Mouse (Mus musculus) neural tube, embryonic 11.5 days (tissue): ENCODE measurements around the gene Rbfox1. TPM values are rescaled to one million over a fixed set of nuclear protein-coding genes. Genes with fewer than 3 reads are reported as not detected.

Experiments used
- ATAC-seq: fragments of 200-750 bp; cut with Nextera tagmentation; 2 replicates; pipeline ENCODE4 v1.8.0; 2017; ENCODE audit warnings: moderate number of reproducible peaks, mild to moderate bottlenecking, moderate TSS enrichment, moderate library complexity; ENCODE audit not compliant: insufficient read depth, low FRiP score, low TSS enrichment
- DNase-seq: peaks from one replicate; pipeline ENCODE4 v3.0.0-alpha.2; 2015; ENCODE audit warnings: low spot score
- H3K27ac ChIP-seq: fragments of 300-500 bp; sonication (generic); 2 replicates; pipeline ENCODE4 v1.5.1; 2014; ENCODE audit warnings: low read depth, mild to moderate bottlenecking, low read length
- H3K27me3 ChIP-seq: fragments of 300-500 bp; sonication (generic); 2 replicates; pipeline ENCODE4 v1.6.1; 2014; ENCODE audit warnings: mild to moderate bottlenecking, low read length, mixed read lengths; ENCODE audit not compliant: control insufficient read depth, insufficient read depth
- H3K36me3 ChIP-seq: fragments of 300-500 bp; sonication (generic); 2 replicates; pipeline ENCODE4 v1.6.1; 2014; ENCODE audit warnings: mild to moderate bottlenecking, low read length, moderate library complexity, mixed read lengths; ENCODE audit not compliant: control insufficient read depth, insufficient read depth
- H3K4me1 ChIP-seq: fragments of 300-500 bp; sonication (generic); 2 replicates; pipeline ENCODE4 v1.6.1; 2014; ENCODE audit warnings: low read length, mixed read lengths; ENCODE audit not compliant: control insufficient read depth, insufficient read depth
- H3K4me2 ChIP-seq: fragments of 300-500 bp; sonication (generic); 2 replicates; pipeline ENCODE4 v1.6.1; 2014; ENCODE audit warnings: low read depth, mild to moderate bottlenecking, moderate library complexity
- H3K4me3 ChIP-seq: fragments of 300-500 bp; sonication (generic); 2 replicates; pipeline ENCODE4 v1.5.1; 2014; ENCODE audit warnings: low read depth, low read length
- H3K9ac ChIP-seq: fragments of 300-500 bp; sonication (generic); 2 replicates; pipeline ENCODE4 v1.6.1; 2014; ENCODE audit warnings: mild to moderate bottlenecking, low read length
- H3K9me3 ChIP-seq: fragments of 300-500 bp; sonication (generic); 2 replicates; pipeline ENCODE4 v1.6.1; 2016; ENCODE audit warnings: low read length; ENCODE audit not compliant: control insufficient read depth
- WGBS: fragments of 180-500 bp; shearing (Covaris S2); extraction: QIAGEN DNeasy Blood & Tissue Kit; methylation state at CpG from one replicate; pipeline ENCODE4 v1.1.7; 2014; 5-methylcytosine and 5-hydroxymethylcytosine counted together
- polyA plus RNA-seq: library from polyadenylated mRNA; unstranded; fragments of >200 nt; fragmentation: Nextera tagmentation; extraction: Ambion mirVana; gene quantifications from 2 replicates; pipeline ENCODE4 v1.2.1, GENCODE M21; 2014

The Rbfox1 gene
- polyA plus RNA-seq, 1 experiment from 2014 or later: 32.9 TPM

DNA sequence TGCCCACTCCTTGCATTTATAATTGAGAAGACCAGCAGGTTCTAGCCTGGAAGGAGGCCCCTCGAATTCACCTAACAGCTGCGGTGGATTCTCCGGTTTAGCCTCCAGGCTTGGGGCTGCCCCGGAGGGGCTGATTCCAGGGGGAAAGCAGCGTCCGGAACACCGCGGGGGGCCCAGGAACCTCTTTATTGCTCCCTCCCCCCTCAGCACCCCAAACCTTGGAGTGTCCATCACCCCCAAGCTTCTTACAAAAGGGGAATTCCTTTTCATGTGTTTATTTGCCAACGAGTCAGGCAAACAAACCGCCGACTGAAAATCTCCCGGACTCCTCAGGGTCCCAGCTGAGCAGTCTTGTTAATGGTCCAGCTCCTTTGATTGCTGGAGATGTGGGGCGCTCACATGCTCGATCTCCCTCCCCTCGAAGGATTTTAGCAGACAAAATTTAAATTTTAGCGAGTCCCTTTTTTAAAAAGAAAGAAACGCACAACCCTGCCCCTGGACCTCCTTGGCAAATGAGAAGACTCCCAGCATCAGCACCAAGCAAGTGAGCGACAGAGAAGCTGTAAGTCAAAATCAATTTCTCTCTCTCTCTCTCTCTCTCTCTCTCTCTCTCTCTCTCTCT, 1153.6 kb downstream of the Rbfox1 start:
- Histone ChIP-seq H3K9ac (peak overlapping the region; percentile 61), H3K4me1 (no peaks in the 10 kb centered on the region; the same call in 1 of the 2 replicates), H3K4me2 (peak overlapping the region; percentile 53), H3K27ac (no peak overlapping the region), H3K9me3 (no peaks in the 10 kb centered on the region), H3K4me3 (peak overlapping the region; percentile 30), H3K36me3 (no peaks in the 10 kb centered on the region), H3K27me3 (peaks cover 10% of the 10 kb centered on the region; the same call in 1 of the 2 replicates)
- under 1% methylated on average over 18 of the region's 18 CpGs for WGBS
- peak; percentile 63 for DNase-seq
- ATAC-seq: 0 out of 2 replicates have a peak, but pooled peaks have one; percentile 48

DNA sequence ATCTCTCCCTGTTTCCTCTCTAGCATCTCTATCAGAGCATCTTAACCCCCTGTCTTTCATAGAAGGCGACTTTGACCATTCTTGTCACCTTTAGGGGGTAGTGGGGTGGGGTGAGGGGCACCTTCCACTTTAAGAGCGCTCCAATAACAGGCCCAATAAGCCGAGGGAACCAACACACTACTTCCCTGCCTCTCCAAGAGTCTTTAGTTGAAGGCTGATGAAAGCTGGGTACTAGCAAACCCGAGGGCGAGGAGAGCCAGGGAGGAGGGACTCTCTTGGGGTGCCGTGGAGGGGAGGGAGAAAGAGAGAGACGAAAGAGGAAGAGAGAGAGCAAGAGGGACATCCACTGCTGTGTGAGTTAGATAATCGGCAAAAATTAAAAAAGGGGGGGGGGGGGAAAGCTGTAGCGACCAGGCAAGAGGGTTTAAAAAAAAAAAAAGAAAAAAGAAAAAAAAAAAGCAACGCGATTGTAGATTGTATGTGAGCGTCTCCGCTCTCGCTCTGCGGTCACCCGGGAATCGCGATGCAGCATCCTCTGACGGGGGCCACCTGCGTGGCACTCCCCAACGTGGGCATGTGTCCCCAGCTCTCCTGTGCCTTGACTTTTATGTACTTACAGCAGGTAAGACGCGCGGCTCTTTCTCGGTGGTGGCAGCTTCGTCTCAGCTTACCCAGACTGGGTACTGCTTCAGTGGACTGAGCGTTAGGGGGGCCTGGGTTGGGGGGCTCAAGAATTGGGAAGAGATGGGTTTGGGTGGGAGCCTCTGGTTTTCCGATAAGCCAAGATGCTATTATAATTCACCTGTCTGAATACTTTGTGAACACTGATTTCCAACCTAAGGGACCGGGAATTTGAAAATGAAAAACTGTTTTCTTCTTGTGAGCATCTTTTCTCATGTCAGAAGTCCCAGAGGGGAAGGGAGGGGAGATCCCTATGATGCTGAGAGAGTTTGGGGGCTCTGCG, 1154.5 kb downstream of the Rbfox1 start:
- Histone ChIP-seq H3K9ac (peak overlapping the region; percentile 57), H3K4me2 (peak overlapping the region; percentile 53), H3K27me3 (peaks cover 10% of the 10 kb centered on the region; the same call in 1 of the 2 replicates), H3K9me3 (no peaks in the 10 kb centered on the region), H3K4me1 (no peaks in the 10 kb centered on the region; the same call in 1 of the 2 replicates), H3K4me3 (peak overlapping the region; percentile 30), H3K36me3 (no peaks in the 10 kb centered on the region), H3K27ac (peak overlapping the region; percentile 56; the same call in 1 of the 2 replicates)
- DNase-seq (peak; percentile 53), ATAC-seq (no peak)
- 3% methylated on average over 29 of the region's 30 CpGs for WGBS

DNA sequence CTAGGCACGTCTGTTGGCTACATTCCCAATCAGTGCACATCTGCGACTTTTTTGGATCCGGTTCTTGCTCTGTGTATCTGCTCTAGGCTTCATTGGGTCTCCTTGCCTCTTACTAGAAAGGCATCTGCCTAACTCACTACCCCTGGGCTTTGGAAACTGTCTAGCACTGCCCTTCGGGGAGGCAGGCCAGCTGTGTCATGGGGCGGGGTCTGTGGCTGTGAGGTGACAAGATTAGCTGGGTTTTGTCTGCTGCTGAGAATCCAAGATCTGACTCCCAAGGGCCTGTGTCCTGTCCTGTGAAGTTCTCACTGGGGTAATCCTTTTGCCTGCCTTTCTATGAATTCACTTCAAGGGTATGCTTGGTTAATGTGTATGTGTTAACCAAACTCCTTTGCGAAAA, 1155.5 kb downstream of the Rbfox1 start:
- peaks cover 10% of the 10 kb centered on the region; the same call in 1 of the 2 replicates for H3K27me3 ChIP-seq
- peak; percentile 21 for DNase-seq
- H3K27ac ChIP-seq: peak overlapping the region; percentile 34; the same call in 1 of the 2 replicates
- ATAC-seq: no peak
- peak overlapping the region; percentile 53 for H3K4me2 ChIP-seq
- peak overlapping the region; percentile 30; the same call in 1 of the 2 replicates for H3K4me3 ChIP-seq
- no peaks in the 10 kb centered on the region for H3K36me3 ChIP-seq
- no peaks in the 10 kb centered on the region; the same call in 1 of the 2 replicates for H3K4me1 ChIP-seq
- WGBS: 22% methylated on average over 6 of the region's 6 CpGs
- H3K9ac ChIP-seq: peak overlapping the region; percentile 44
- H3K9me3 ChIP-seq: no peaks in the 10 kb centered on the region

DNA sequence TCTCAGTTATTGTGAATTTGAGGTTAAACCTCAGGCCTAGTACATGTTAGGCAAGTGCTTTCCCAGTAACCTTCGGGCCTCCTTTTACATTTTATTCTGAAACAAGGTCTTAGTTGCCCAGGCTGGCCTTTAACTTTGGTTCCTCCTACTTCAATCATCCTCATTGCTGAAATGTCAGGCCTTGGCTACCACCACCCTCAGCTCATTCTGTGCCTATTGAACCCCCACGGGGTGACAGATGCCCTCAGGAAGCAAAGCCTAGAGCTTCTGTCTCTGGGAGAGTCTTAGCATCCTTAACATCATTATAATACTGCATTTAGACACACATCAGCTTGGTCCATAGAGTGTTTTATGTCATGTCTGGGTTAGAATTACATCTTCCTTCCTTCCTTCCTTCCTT, 1162.3 kb downstream of the Rbfox1 start:
- DNase-seq: no peak
- no peaks in the 10 kb centered on the region for H3K36me3 ChIP-seq
- H3K27ac ChIP-seq: no peak overlapping the region
- no peaks in the 10 kb centered on the region for H3K27me3 ChIP-seq
- no peak overlapping the region for H3K4me3 ChIP-seq
- peaks cover 15% of the 10 kb centered on the region for H3K4me1 ChIP-seq
- H3K9ac ChIP-seq: no peak overlapping the region
- 67% methylated on average over 2 of the region's 2 CpGs for WGBS
- H3K9me3 ChIP-seq: no peaks in the 10 kb centered on the region
- ATAC-seq: no peak
- no peak overlapping the region for H3K4me2 ChIP-seq

DNA sequence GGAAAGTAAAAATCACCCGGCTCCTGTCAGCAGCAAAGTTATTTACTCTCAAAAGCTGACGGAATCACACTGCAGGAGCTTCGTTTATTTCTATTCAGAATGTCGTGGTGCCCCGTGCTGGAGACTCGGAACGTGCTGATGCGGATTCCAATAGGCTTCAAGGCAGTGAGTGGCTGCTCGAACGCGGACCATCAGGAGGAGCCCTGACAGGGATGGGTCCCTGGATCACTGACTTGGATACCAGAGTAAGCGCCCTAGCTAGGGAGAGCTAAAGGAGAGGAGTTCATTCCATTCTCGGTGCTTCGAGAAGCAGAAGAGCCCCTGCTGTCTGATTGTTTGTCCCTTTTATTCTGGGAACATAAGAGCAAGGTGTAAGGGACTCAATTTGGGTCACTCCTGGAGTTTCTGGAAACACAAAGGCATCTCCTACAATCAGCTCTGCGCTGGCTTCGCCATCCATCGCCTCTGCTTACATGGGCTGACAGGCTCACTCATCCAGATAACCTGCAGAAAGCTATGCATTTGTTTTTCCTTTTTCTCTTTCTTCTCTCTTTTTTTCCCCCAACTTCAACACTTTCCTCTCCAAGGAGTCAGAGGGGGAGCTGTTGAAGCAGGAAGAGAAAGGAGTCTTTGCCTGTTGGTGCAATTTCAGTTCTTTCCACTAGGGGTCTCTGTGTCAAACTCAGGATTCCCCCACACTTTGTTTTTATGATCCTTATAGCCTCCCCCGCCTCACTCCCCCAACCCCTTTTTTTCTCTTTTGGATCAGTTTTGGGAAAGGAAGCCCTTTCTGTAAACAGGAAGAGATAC, 1164.2 kb downstream of the Rbfox1 start:
- H3K9me3 ChIP-seq: no peaks in the 10 kb centered on the region
- H3K36me3 ChIP-seq: no peaks in the 10 kb centered on the region
- no peak; the same call in 1 of the 2 replicates for ATAC-seq
- H3K27me3 ChIP-seq: no peaks in the 10 kb centered on the region
- peaks cover 16% of the 10 kb centered on the region for H3K4me1 ChIP-seq
- H3K4me2 ChIP-seq: peak overlapping the region; percentile 21
- H3K4me3 ChIP-seq: no peak overlapping the region
- peak overlapping the region; percentile 30; the same call in 1 of the 2 replicates for H3K9ac ChIP-seq
- WGBS: 6% methylated on average over 18 of the region's 18 CpGs
- no peak overlapping the region for H3K27ac ChIP-seq
- DNase-seq: peak; percentile 54

DNA sequence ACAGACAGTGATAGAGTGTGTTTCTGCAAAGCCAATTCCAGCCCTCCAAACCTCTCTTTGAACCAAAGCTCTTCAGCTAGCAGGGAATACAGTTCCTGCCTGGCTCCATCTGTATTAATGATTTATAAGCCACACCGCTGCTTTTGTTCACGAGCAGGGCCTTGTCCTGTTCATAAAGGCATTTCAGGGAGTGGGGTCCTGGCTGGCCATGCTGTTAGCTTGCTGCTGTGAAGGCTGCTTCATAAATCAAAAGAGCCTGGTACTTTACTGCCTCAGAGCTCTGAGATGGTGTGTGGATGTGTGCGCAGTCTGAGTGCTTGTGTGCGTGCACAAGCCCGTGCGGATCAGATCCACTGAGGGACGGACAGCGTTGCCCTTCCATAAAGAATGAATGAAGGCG, 1165.8 kb downstream of the Rbfox1 start:
- Histone ChIP-seq H3K4me1 (peaks cover 16% of the 10 kb centered on the region), H3K27me3 (no peaks in the 10 kb centered on the region), H3K4me3 (no peak overlapping the region), H3K4me2 (no peak overlapping the region), H3K9me3 (no peaks in the 10 kb centered on the region), H3K27ac (peak overlapping the region; percentile 67), H3K9ac (no peak overlapping the region), H3K36me3 (no peaks in the 10 kb centered on the region)
- DNase-seq (peak; percentile 40), ATAC-seq (peak; percentile 82)
- WGBS: 33% methylated on average over 9 of the region's 9 CpGs

DNA sequence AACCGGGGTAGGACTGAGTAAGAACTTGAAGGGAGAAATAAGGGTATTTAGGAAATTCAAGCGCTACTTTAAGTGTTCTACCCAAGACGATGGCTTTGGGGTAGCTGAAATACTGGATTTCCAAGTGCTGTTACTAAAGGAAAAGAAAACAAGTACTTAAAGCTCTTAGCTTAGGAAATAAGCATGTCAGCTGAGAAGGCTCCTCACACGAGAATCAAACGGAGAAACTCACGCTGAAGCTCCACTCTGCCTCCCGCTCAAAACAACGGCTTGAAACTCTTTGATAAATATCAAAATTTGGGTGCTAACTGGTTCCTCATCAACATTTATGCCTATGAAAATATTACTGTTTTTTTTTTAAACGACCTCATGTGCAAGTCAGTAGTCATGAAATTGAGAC, 1166.8 kb downstream of the Rbfox1 start:
- no peak overlapping the region; the same call in none of the 2 replicates for H3K9ac ChIP-seq
- 64% methylated on average over 9 of the region's 9 CpGs for WGBS
- H3K4me2 ChIP-seq: no peak overlapping the region; the same call in 1 of the 2 replicates
- no peak overlapping the region for H3K27ac ChIP-seq
- H3K4me1 ChIP-seq: peaks cover 16% of the 10 kb centered on the region
- no peak overlapping the region for H3K4me3 ChIP-seq
- no peaks in the 10 kb centered on the region for H3K36me3 ChIP-seq
- no peaks in the 10 kb centered on the region for H3K27me3 ChIP-seq
- DNase-seq (no peak), ATAC-seq (no peak)
- H3K9me3 ChIP-seq: no peaks in the 10 kb centered on the region

DNA sequence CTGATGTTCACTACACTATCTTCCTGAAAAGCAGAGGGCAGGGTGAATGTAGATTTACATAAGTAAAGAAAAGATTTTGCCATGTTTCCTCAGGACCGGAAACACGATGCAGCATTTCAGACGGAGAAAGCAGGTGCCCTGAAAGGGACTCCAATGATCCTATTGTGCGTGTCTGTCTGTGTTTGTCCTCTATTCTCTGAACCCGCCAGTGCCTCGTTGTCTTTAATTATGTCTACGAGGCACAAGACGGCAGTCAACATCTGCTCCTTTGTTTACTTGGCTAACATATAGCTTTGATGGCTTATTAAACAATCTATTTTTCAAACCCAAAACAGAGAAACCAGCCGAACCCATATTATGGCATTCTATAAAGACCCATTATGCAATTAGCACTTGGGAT, 1167.3 kb downstream of the Rbfox1 start:
- no peak for DNase-seq
- no peak for ATAC-seq

More for the DNA sequence above, 1167.3 kb downstream of the Rbfox1 start:
- peaks cover 16% of the 10 kb centered on the region for H3K4me1 ChIP-seq
- WGBS: 23% methylated on average over 9 of the region's 9 CpGs
- no peak overlapping the region for H3K4me3 ChIP-seq
- no peaks in the 10 kb centered on the region for H3K27me3 ChIP-seq
- H3K9me3 ChIP-seq: no peaks in the 10 kb centered on the region
- H3K27ac ChIP-seq: no peak overlapping the region
- H3K9ac ChIP-seq: no peak overlapping the region; the same call in 1 of the 2 replicates
- H3K36me3 ChIP-seq: no peaks in the 10 kb centered on the region
- peak overlapping the region; percentile 14; the same call in 1 of the 2 replicates for H3K4me2 ChIP-seq
